Mouse (Mus musculus): ENCODE measurements around the gene Chchd6. TPM values are rescaled to one million over a fixed set of nuclear protein-coding genes. Genes with fewer than 3 reads are reported as not detected.

Gene Chchd6
- polyA plus RNA-seq, 1 experiment = 47.9 TPM

GRCm38 (mm10) chr6:89486055-89486454, 109.4 kb downstream of the Chchd6 start:
- TF ChIP-seq CTCF (IDR thresholded peaks at IDR 0.05; ENCODE audit: borderline replicate concordance, control insufficient read depth, extremely low read depth, insufficient read depth, low read length, poor library complexity) (no peak), POLR2A (IDR thresholded peaks at IDR 0.05; ENCODE audit: control insufficient read depth, extremely low read depth, insufficient read depth, low read length, poor library complexity) (no peak)
- Histone ChIP-seq H3K27me3 (ENCODE audit: control insufficient read depth, insufficient read depth, low read length) (no peaks in the 10 kb centered on the region), H3K27ac (ENCODE audit: control insufficient read depth, insufficient read depth, low read length) (no peak overlapping the region), H3K4me3 (ENCODE audit: control insufficient read depth, insufficient read depth, low read length) (no peak overlapping the region), H3K4me1 (replicated peaks; ENCODE audit: control insufficient read depth, insufficient read depth, low read length) (no peaks in the 10 kb centered on the region), H3K36me3 (ENCODE audit: control insufficient read depth, insufficient read depth, low read length) (no peaks in the 10 kb centered on the region)
- WGBS = 84% methylated on average over 4 of the region's 4 CpGs
- DNase-seq = no peak

DNA sequence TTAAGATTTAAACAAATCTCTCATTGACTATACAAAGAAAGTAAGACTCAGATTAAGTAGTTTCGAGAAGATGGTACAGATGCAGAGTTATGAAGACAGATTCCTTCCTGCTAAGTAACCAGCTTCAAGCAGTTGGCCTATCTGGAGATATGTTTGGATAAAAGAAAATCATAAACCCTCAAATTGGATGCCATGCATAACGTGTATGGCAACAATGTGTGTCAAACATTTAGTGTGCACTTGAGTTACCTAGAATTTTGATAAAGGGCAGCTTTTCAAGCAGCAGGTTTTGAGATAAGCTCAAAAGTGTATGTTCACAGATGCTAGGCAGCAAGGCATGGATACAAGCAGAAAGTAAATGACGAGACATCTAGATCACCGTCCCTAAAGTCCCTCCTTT, 114.3 kb downstream of the Chchd6 start:
- Histone ChIP-seq H3K4me3 (ENCODE audit: control insufficient read depth, insufficient read depth, low read length) (no peak overlapping the region), H3K27me3 (ENCODE audit: control insufficient read depth, insufficient read depth, low read length) (no peaks in the 10 kb centered on the region), H3K4me1 (replicated peaks; ENCODE audit: control insufficient read depth, insufficient read depth, low read length) (no peaks in the 10 kb centered on the region), H3K36me3 (ENCODE audit: control insufficient read depth, insufficient read depth, low read length) (no peaks in the 10 kb centered on the region), H3K27ac (ENCODE audit: control insufficient read depth, insufficient read depth, low read length) (no peak overlapping the region)
- DNase-seq = no peak
- TF ChIP-seq POLR2A (IDR thresholded peaks at IDR 0.05; ENCODE audit: control insufficient read depth, extremely low read depth, insufficient read depth, low read length, poor library complexity) = no peak
- TF ChIP-seq CTCF (IDR thresholded peaks at IDR 0.05; ENCODE audit: borderline replicate concordance, control insufficient read depth, extremely low read depth, insufficient read depth, low read length, poor library complexity) = no peak
- WGBS = 95% methylated on average over 4 of the region's 4 CpGs

DNA sequence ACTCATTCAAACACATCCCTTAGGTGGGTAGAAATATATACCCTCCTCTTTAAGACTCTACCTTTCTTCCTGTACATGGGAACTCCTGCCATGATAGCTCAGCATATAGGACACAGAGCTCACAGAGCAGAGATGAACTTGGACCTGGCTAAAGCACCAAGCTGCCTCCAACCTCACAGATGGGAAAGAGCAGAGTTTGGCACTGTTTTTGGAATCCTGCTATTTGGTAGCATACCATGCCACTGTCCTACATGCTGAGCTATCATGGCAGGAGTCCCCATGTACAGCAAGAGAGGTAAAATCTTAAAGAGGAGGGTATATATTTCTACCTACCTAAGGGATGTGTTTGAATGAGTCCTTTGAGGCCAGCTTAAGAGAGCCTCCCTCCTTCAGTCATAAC, 127.5 kb downstream of the Chchd6 start:
- Histone ChIP-seq H3K27me3 (ENCODE audit: control insufficient read depth, insufficient read depth, low read length) (no peaks in the 10 kb centered on the region), H3K27ac (ENCODE audit: control insufficient read depth, insufficient read depth, low read length) (no peak overlapping the region), H3K36me3 (ENCODE audit: control insufficient read depth, insufficient read depth, low read length) (no peaks in the 10 kb centered on the region), H3K4me3 (ENCODE audit: control insufficient read depth, insufficient read depth, low read length) (no peak overlapping the region), H3K4me1 (replicated peaks; ENCODE audit: control insufficient read depth, insufficient read depth, low read length) (no peaks in the 10 kb centered on the region)
- no peak for DNase-seq
- no peak for TF ChIP-seq CTCF (IDR thresholded peaks at IDR 0.05; ENCODE audit: borderline replicate concordance, control insufficient read depth, extremely low read depth, insufficient read depth, low read length, poor library complexity)
- TF ChIP-seq POLR2A (IDR thresholded peaks at IDR 0.05; ENCODE audit: control insufficient read depth, extremely low read depth, insufficient read depth, low read length, poor library complexity) = no peak

- WGBS = 94% methylated on average over 9 of the region's 9 CpGs
- no peaks in the 10 kb centered on the region for H3K4me1 ChIP-seq (replicated peaks; ENCODE audit: control insufficient read depth, insufficient read depth, low read length)
- no peak for TF ChIP-seq POLR2A (IDR thresholded peaks at IDR 0.05; ENCODE audit: control insufficient read depth, extremely low read depth, insufficient read depth, low read length, poor library complexity)
- TF ChIP-seq CTCF (IDR thresholded peaks at IDR 0.05; ENCODE audit: borderline replicate concordance, control insufficient read depth, extremely low read depth, insufficient read depth, low read length, poor library complexity) = no peak
- H3K36me3 ChIP-seq (ENCODE audit: control insufficient read depth, insufficient read depth, low read length) = no peaks in the 10 kb centered on the region
- H3K27me3 ChIP-seq (ENCODE audit: control insufficient read depth, insufficient read depth, low read length) = no peaks in the 10 kb centered on the region
- no peak overlapping the region for H3K27ac ChIP-seq (ENCODE audit: control insufficient read depth, insufficient read depth, low read length)
- no peak for DNase-seq
- H3K4me3 ChIP-seq (ENCODE audit: control insufficient read depth, insufficient read depth, low read length) = no peak overlapping the region
Observed at GRCm38 (mm10) chr6:89467290-89467689, 128.2 kb downstream of the Chchd6 start.

GRCm38 (mm10) chr6:89466875-89467274, 128.6 kb downstream of the Chchd6 start:
- no peak for DNase-seq
- Histone ChIP-seq H3K4me3 (ENCODE audit: control insufficient read depth, insufficient read depth, low read length) (no peak overlapping the region), H3K4me1 (replicated peaks; ENCODE audit: control insufficient read depth, insufficient read depth, low read length) (no peaks in the 10 kb centered on the region), H3K27me3 (ENCODE audit: control insufficient read depth, insufficient read depth, low read length) (no peaks in the 10 kb centered on the region), H3K27ac (ENCODE audit: control insufficient read depth, insufficient read depth, low read length) (no peak overlapping the region), H3K36me3 (ENCODE audit: control insufficient read depth, insufficient read depth, low read length) (no peaks in the 10 kb centered on the region)
- no peak for TF ChIP-seq POLR2A (IDR thresholded peaks at IDR 0.05; ENCODE audit: control insufficient read depth, extremely low read depth, insufficient read depth, low read length, poor library complexity)
- no peak for TF ChIP-seq CTCF (IDR thresholded peaks at IDR 0.05; ENCODE audit: borderline replicate concordance, control insufficient read depth, extremely low read depth, insufficient read depth, low read length, poor library complexity)
- 95% methylated on average over 3 of the region's 3 CpGs for WGBS

- no peak overlapping the region for H3K27ac ChIP-seq (ENCODE audit: control insufficient read depth, insufficient read depth, low read length)
- H3K4me1 ChIP-seq (replicated peaks; ENCODE audit: control insufficient read depth, insufficient read depth, low read length) = no peaks in the 10 kb centered on the region
- 88% methylated on average over 12 of the region's 12 CpGs for WGBS
- TF ChIP-seq CTCF (IDR thresholded peaks at IDR 0.05; ENCODE audit: borderline replicate concordance, control insufficient read depth, extremely low read depth, insufficient read depth, low read length, poor library complexity) (no peak), POLR2A (IDR thresholded peaks at IDR 0.05; ENCODE audit: control insufficient read depth, extremely low read depth, insufficient read depth, low read length, poor library complexity) (no peak)
- no peak for DNase-seq
- H3K4me3 ChIP-seq (ENCODE audit: control insufficient read depth, insufficient read depth, low read length) = no peak overlapping the region
- H3K36me3 ChIP-seq (ENCODE audit: control insufficient read depth, insufficient read depth, low read length) = no peaks in the 10 kb centered on the region
- H3K27me3 ChIP-seq (ENCODE audit: control insufficient read depth, insufficient read depth, low read length) = no peaks in the 10 kb centered on the region
Observed at GRCm38 (mm10) chr6:89466053-89466708, 129.3 kb downstream of the Chchd6 start.
